Comparison of ENCODE assay signal across 19 mouse cellular contexts in the genomic region with DNA sequence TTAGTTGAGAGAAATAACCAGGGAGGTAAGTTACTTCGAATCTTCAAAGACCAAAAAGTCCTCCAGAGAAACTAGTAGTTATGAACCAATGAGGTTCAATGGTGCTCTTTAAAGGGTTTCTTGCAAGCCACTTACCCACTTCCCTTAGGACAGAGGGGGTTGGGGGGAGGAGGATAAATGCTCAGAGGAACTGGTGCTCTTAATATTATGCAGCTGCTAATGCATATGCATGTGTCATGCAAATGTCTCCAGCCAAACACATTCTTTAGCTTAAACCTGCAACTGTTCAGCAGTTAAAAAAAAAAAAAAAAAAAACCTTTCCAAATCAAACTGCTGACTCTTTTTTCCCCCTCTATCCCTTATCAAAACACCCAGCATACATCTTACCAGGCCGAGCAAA. TPM values are rescaled to one million over a fixed set of nuclear protein-coding genes. Genes with fewer than 3 reads are reported as not detected.
A peak's percentile ranks its signal among the peaks of the same experiment; 100 is the strongest.
DNase-seq lines count a peak whose midpoint lies in the region; ATAC-seq and TF ChIP-seq lines count a peak whose summit lies in the region.
"Had no signal": no experiment of that assay in that cellular context is flagged by ENCODE, and none has a peak within 500 bp of the region (broad histone marks: within the 10 kb centered on the region; RNA-seq: fewer than 3 reads in every experiment).

No protein-coding gene starts in this region.

- H3K36me3 ChIP-seq in forebrain, embryonic 14.5 days (ENCODE audit: control insufficient read depth, insufficient read depth, low read length) = no peaks in the 10 kb centered on the region
- no peaks in the 10 kb centered on the region for H3K36me3 ChIP-seq in forebrain, embryonic 11.5 days (ENCODE audit: control insufficient read depth, insufficient read depth, low read length)
- H3K36me3 ChIP-seq in forebrain, embryonic 16.5 days (ENCODE audit: control insufficient read depth, insufficient read depth) = no peaks in the 10 kb centered on the region
- H3K36me3 ChIP-seq in forebrain, embryonic 10.5 days (replicated peaks) = no peaks in the 10 kb centered on the region
- H3K36me3 ChIP-seq in midbrain, embryonic 11.5 days (ENCODE audit: control insufficient read depth, insufficient read depth, low read length) = no peaks in the 10 kb centered on the region
- H3K36me3 ChIP-seq in midbrain, embryonic 15.5 days (replicated peaks) = no peaks in the 10 kb centered on the region
- H3K36me3 ChIP-seq: embryonic facial prominence, embryonic 10.5 days; embryonic facial prominence, embryonic 12.5 days had no signal

- H3K27ac ChIP-seq in forebrain, embryonic 14.5 days (ENCODE audit: low read depth, low read length) = no peak overlapping the region
- no peak overlapping the region for H3K27ac ChIP-seq in forebrain, embryonic 11.5 days (ENCODE audit: low read depth, low read length)
- H3K27ac ChIP-seq in forebrain, embryonic 16.5 days (ENCODE audit: low read length) = no peak overlapping the region
- H3K27ac ChIP-seq in forebrain, embryonic 10.5 days = no peak overlapping the region
- no peak overlapping the region for H3K27ac ChIP-seq in midbrain, embryonic 11.5 days (ENCODE audit: low read depth, low read length)
- no peak overlapping the region for H3K27ac ChIP-seq in midbrain, embryonic 15.5 days
- H3K27ac ChIP-seq: embryonic facial prominence, embryonic 10.5 days; embryonic facial prominence, embryonic 12.5 days had no signal

- no peak overlapping the region for H3K9ac ChIP-seq in forebrain, embryonic 14.5 days (ENCODE audit: low read length)
- no peak overlapping the region for H3K9ac ChIP-seq in forebrain, embryonic 11.5 days (ENCODE audit: low read length)
- no peak overlapping the region for H3K9ac ChIP-seq in forebrain, embryonic 16.5 days (replicated peaks; ENCODE audit: low read depth, low read length)
- H3K9ac ChIP-seq in midbrain, embryonic 11.5 days (ENCODE audit: low read length) = no peak overlapping the region
- H3K9ac ChIP-seq in midbrain, embryonic 15.5 days = no peak overlapping the region
- H3K9ac ChIP-seq: embryonic facial prominence, embryonic 12.5 days had no signal

- H3K4me2 ChIP-seq in forebrain, embryonic 14.5 days (ENCODE audit: low read length) = no peak overlapping the region
- H3K4me2 ChIP-seq in forebrain, embryonic 11.5 days (ENCODE audit: low read depth, low read length, severe bottlenecking) = no peak overlapping the region
- no peak overlapping the region for H3K4me2 ChIP-seq in forebrain, embryonic 16.5 days (ENCODE audit: low read length)
- H3K4me2 ChIP-seq in midbrain, embryonic 11.5 days = no peak overlapping the region
- no peak overlapping the region for H3K4me2 ChIP-seq in midbrain, embryonic 15.5 days
- H3K4me2 ChIP-seq: embryonic facial prominence, embryonic 12.5 days had no signal

- H3K27me3 ChIP-seq in forebrain, embryonic 14.5 days (replicated peaks; ENCODE audit: control insufficient read depth, insufficient read depth, low read length) = peaks cover 47% of the 10 kb centered on the region
- H3K27me3 ChIP-seq in forebrain, embryonic 11.5 days (ENCODE audit: control insufficient read depth, insufficient read depth, low read length) = peaks cover 50% of the 10 kb centered on the region
- peaks cover 36% of the 10 kb centered on the region for H3K27me3 ChIP-seq in forebrain, embryonic 16.5 days (replicated peaks; ENCODE audit: control insufficient read depth, insufficient read depth, low read length)
- peaks cover 66% of the 10 kb centered on the region for H3K27me3 ChIP-seq in forebrain, embryonic 10.5 days (ENCODE audit: poor library complexity, severe bottlenecking)
- H3K27me3 ChIP-seq in midbrain, embryonic 11.5 days (ENCODE audit: control insufficient read depth, insufficient read depth, low read length) = peaks cover 46% of the 10 kb centered on the region
- H3K27me3 ChIP-seq in midbrain, embryonic 15.5 days (replicated peaks) = peaks cover 31% of the 10 kb centered on the region

- H3K4me3 ChIP-seq in forebrain, embryonic 14.5 days (ENCODE audit: low read depth, low read length) = no peak overlapping the region
- H3K4me3 ChIP-seq in forebrain, embryonic 11.5 days (ENCODE audit: low read depth, low read length) = no peak overlapping the region
- no peak overlapping the region for H3K4me3 ChIP-seq in forebrain, embryonic 16.5 days (replicated peaks; ENCODE audit: low read length)
- no peak overlapping the region for H3K4me3 ChIP-seq in forebrain, embryonic 10.5 days
- no peak overlapping the region for H3K4me3 ChIP-seq in midbrain, embryonic 11.5 days (ENCODE audit: low read depth, low read length)
- no peak overlapping the region for H3K4me3 ChIP-seq in midbrain, embryonic 15.5 days
- H3K4me3 ChIP-seq: embryonic facial prominence, embryonic 10.5 days; embryonic facial prominence, embryonic 12.5 days had no signal

- peak; percentile 41 for DNase-seq in forebrain, embryonic 14.5 days (ENCODE audit: low spot score)
- no peak for DNase-seq in forebrain, embryonic 11.5 days (ENCODE audit: low spot score)
- DNase-seq in forebrain, embryonic 10.5 days (ENCODE audit: extremely low spot score, low spot score) = no peak
- peak; percentile 77 for DNase-seq in midbrain, embryonic 11.5 days (ENCODE audit: low spot score, missing footprints)
- DNase-seq in brain, embryonic 14.5 days (ENCODE audit: low read depth) = peak; percentile 61
- DNase-seq in urinary bladder, adult 18-20 months (ENCODE audit: low spot score in 2 of 2) = no peak
- DNase-seq: adrenal gland, adult 2 months; adrenal gland, postnatal 10 days; adrenal gland, postnatal 25 days; cerebellum, adult 11-12 months; cerebellum, adult 2 months; cerebellum, adult 9-10 months; cerebellum, postnatal 10 days; cerebellum, postnatal 25 days had no signal

- no peaks in the 10 kb centered on the region; the same call in 1 of the 2 replicates for H3K9me3 ChIP-seq in forebrain, embryonic 14.5 days (replicated peaks; ENCODE audit: control insufficient read depth, low read length)
- H3K9me3 ChIP-seq in forebrain, embryonic 11.5 days (ENCODE audit: control insufficient read depth, low read length) = no peaks in the 10 kb centered on the region
- peaks cover 2% of the 10 kb centered on the region; the same call in 1 of the 2 replicates for H3K9me3 ChIP-seq in forebrain, embryonic 16.5 days (ENCODE audit: control insufficient read depth, low read length)
- H3K9me3 ChIP-seq in forebrain, embryonic 10.5 days = peaks cover 7% of the 10 kb centered on the region
- no peaks in the 10 kb centered on the region for H3K9me3 ChIP-seq in midbrain, embryonic 11.5 days (ENCODE audit: control insufficient read depth, low read length)
- H3K9me3 ChIP-seq in midbrain, embryonic 15.5 days = no peaks in the 10 kb centered on the region

- peaks cover 22% of the 10 kb centered on the region for H3K4me1 ChIP-seq in forebrain, embryonic 14.5 days (ENCODE audit: control insufficient read depth, insufficient read depth, low read length)
- H3K4me1 ChIP-seq in forebrain, embryonic 11.5 days (replicated peaks; ENCODE audit: control insufficient read depth, insufficient read depth, low read length) = peaks cover 21% of the 10 kb centered on the region; the same call in 1 of the 2 replicates
- peaks cover 31% of the 10 kb centered on the region for H3K4me1 ChIP-seq in forebrain, embryonic 16.5 days (replicated peaks; ENCODE audit: control insufficient read depth, insufficient read depth, low read length)
- H3K4me1 ChIP-seq in forebrain, embryonic 10.5 days = peaks cover 43% of the 10 kb centered on the region
- peaks cover 28% of the 10 kb centered on the region for H3K4me1 ChIP-seq in midbrain, embryonic 11.5 days (ENCODE audit: control insufficient read depth, insufficient read depth, low read length)
- H3K4me1 ChIP-seq in midbrain, embryonic 15.5 days = peaks cover 42% of the 10 kb centered on the region

- 47% methylated on average over 2 of the region's 2 CpGs for WGBS in forebrain, embryonic 14.5 days
- 54% methylated on average over 2 of the region's 2 CpGs for WGBS in forebrain, embryonic 11.5 days
- WGBS in forebrain, embryonic 16.5 days = 51% methylated on average over 2 of the region's 2 CpGs
- 46% methylated on average over 2 of the region's 2 CpGs for WGBS in forebrain, embryonic 10.5 days
- WGBS in midbrain, embryonic 11.5 days = 44% methylated on average over 2 of the region's 2 CpGs
- 48% methylated on average over 2 of the region's 2 CpGs for WGBS in midbrain, embryonic 15.5 days

- ATAC-seq in forebrain, embryonic 14.5 days = 0 out of 2 replicates have a peak, but pooled peaks have one; percentile 56
- no peak for ATAC-seq in forebrain, embryonic 11.5 days (replicated peaks; ENCODE audit: low FRiP score)
- peak; percentile 47; the same call in 1 of the 2 replicates for ATAC-seq in forebrain, embryonic 16.5 days
- ATAC-seq in midbrain, embryonic 11.5 days (ENCODE audit: low FRiP score) = no peak
- ATAC-seq in midbrain, embryonic 15.5 days (replicated peaks) = no peak

- TF ChIP-seq CTCF in brain, embryonic 14.5 days (IDR thresholded peaks at IDR 0.05; ENCODE audit: borderline replicate concordance, extremely low read depth, insufficient read depth, insufficient read length) = no peak

- no peak for TF ChIP-seq POLR2A in brain, embryonic 14.5 days (IDR thresholded peaks at IDR 0.05; ENCODE audit: borderline replicate concordance, extremely low read depth, insufficient read depth, insufficient read length, poor library complexity, severe bottlenecking)

RNA-seq across cellular contexts. Expression of a gene that starts 5.6 kb away (rescaled TPM):
- 9.8 and 10.0 TPM in 2 replicates for polyA plus RNA-seq in forebrain, embryonic 14.5 days (2014; fragmentation: Nextera tagmentation; extraction: Ambion mirVana)
- polyA plus RNA-seq in forebrain, embryonic 11.5 days (2014; fragmentation: Nextera tagmentation; extraction: Ambion mirVana) = 5.0 TPM in 2 replicates
- 8.5 and 11.2 TPM in 2 replicates for polyA plus RNA-seq in forebrain, embryonic 16.5 days (2015; fragmentation: Nextera tagmentation; extraction: Ambion mirVana)
- 1.3 and 1.8 TPM in 2 replicates for polyA plus RNA-seq in forebrain, embryonic 10.5 days (2016; fragmentation: Nextera tagmentation; extraction: Ambion mirVana)
- 5.9 and 7.5 TPM in 2 replicates for polyA plus RNA-seq in midbrain, embryonic 11.5 days (2014; fragmentation: Nextera tagmentation; extraction: Ambion mirVana)
- polyA plus RNA-seq in midbrain, embryonic 15.5 days (2015; fragmentation: Nextera tagmentation; extraction: Ambion mirVana) = 29.0 and 30.3 TPM in 2 replicates
- polyA plus RNA-seq in brain, embryonic 14.5 days (2012; rRNA removed) = 16.0 and 31.4 TPM in 2 replicates
- polyA plus RNA-seq: C2C12 had no signal

Comparison
In these comparisons a context has a peak if more than half of its experiments do, and no peak if none do; other contexts are left out.
1. ATAC-seq: peak in forebrain, embryonic 14.5 days (single experiment) and forebrain, embryonic 16.5 days (single experiment); none in forebrain, embryonic 11.5 days (single experiment), midbrain, embryonic 11.5 days (single experiment) and midbrain, embryonic 15.5 days (single experiment).
2. DNase-seq: peak in forebrain, embryonic 14.5 days (single experiment), midbrain, embryonic 11.5 days (single experiment) and brain, embryonic 14.5 days (single experiment); none in forebrain, embryonic 11.5 days (single experiment), forebrain, embryonic 10.5 days (single experiment) and urinary bladder, adult 18-20 months (0 of 2).